Mouse (Mus musculus) hindbrain, embryonic 16.5 days (tissue): Measurements from ENCODE around the gene Cfap70. TPM values are rescaled to one million over a fixed set of nuclear protein-coding genes. Genes with fewer than 3 reads are reported as not detected.
A peak's percentile ranks its signal among the peaks of the same experiment; 100 is the strongest.

ENCODE experiments used
- ATAC-seq: fragments of 200-750 bp; cut with Nextera tagmentation; 2 replicates; pipeline ENCODE4 v1.8.0; 2017; ENCODE audit warnings: moderate TSS enrichment, moderate library complexity
- H3K27ac ChIP-seq: fragments of 300-500 bp; sonication (generic); 2 replicates; pipeline ENCODE4 v1.5.1; 2014; ENCODE audit warnings: low read depth, mild to moderate bottlenecking, control low read depth, low read length, moderate library complexity
- H3K27me3 ChIP-seq: fragments of 300-500 bp; sonication (generic); replicated peaks from 2 replicates; pipeline ENCODE4 v1.6.1; 2014; ENCODE audit warnings: low read length; ENCODE audit not compliant: control insufficient read depth, insufficient read depth
- H3K36me3 ChIP-seq: fragments of 300-500 bp; sonication (generic); 2 replicates; pipeline ENCODE4 v1.6.1; 2014; ENCODE audit warnings: mild to moderate bottlenecking, low read length, moderate library complexity, mixed read lengths; ENCODE audit not compliant: control insufficient read depth, insufficient read depth
- H3K4me1 ChIP-seq: fragments of 300-500 bp; sonication (generic); 2 replicates; pipeline ENCODE4 v1.6.1; 2014; ENCODE audit warnings: low read depth, low read length; ENCODE audit not compliant: control insufficient read depth, insufficient read depth
- H3K4me2 ChIP-seq: fragments of 300-500 bp; sonication (generic); 2 replicates; pipeline ENCODE4 v1.6.1; 2014; ENCODE audit warnings: mild to moderate bottlenecking, low read length, control low read depth, moderate library complexity
- H3K4me3 ChIP-seq: fragments of 300-500 bp; sonication (generic); 2 replicates; pipeline ENCODE4 v1.5.1; 2014; ENCODE audit warnings: mild to moderate bottlenecking, low read length, control low read depth, moderate library complexity
- H3K9ac ChIP-seq: fragments of 300-500 bp; sonication (generic); 2 replicates; pipeline ENCODE4 v1.6.1; 2014; ENCODE audit warnings: low read depth, mild to moderate bottlenecking, control low read depth, low read length, moderate library complexity
- H3K9me3 ChIP-seq: fragments of 300-500 bp; sonication (generic); 2 replicates; pipeline ENCODE4 v1.6.1; 2014; ENCODE audit warnings: mild to moderate bottlenecking, low read length, moderate library complexity; ENCODE audit not compliant: control insufficient read depth
- WGBS: fragments of 180-500 bp; shearing (Covaris S2); extraction: QIAGEN DNeasy Blood & Tissue Kit; methylation state at CpG from one replicate; pipeline ENCODE4 v1.1.7; 2014; 5-methylcytosine and 5-hydroxymethylcytosine counted together
- polyA plus RNA-seq: library from polyadenylated mRNA; unstranded; fragments of >200 nt; fragmentation: Nextera tagmentation; extraction: Ambion mirVana; gene quantifications from 2 replicates; pipeline ENCODE4 v1.2.1, GENCODE M21; 2015

The Cfap70 gene
- polyA plus RNA-seq, 1 experiment from 2014 or later = 1.9 TPM

DNA sequence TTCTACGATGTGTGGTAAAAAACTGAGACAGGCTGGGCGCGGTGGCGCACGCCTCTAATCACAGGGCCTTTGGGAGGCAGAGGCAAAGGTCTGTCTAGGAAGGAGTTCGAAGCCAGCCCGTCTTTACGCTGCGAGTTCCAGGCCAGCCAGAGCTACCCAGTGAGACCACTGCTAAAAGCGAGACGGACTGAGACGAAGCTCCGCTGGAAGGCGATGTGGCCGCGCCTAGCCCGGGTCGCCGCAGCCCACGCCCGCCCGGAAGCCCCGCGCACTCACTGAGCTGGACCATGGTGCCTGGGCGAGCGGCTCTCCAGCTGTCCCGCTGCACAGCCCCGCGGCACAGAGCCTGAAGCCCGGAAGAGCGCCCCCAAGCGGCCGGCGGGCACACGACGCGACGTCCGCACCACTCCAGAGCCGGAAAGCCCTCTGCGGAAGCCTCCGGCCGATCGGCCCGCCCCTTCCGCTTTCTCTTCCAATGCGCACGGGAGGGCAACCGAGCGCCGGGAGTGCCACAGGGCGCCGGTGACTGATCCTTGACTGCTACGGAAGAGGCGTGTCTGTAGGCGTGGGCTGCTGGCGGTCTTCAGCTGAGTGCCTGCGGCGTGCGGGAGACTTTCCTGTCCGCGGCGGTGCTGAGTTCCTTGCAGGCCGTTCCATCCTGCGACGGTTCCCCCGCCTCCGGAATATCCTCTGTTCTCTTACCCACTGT lies 58.7 kb downstream of the Cfap70 start, which contains the start of gene Mrps16:
Mrps16 (minus strand) TSS at position 430 of the 709 bp plus-strand sequence.
- H3K27me3 ChIP-seq = no peaks in the 10 kb centered on the region
- peak; percentile 97 for ATAC-seq
- peak within 1 kb of the TSS; percentile 88 for H3K9ac ChIP-seq
- WGBS = under 1% methylated on average over 57 of the region's 68 CpGs
- H3K4me2 ChIP-seq = peak within 1 kb of the TSS; percentile 66
- peak within 1 kb of the TSS; percentile 78 for H3K27ac ChIP-seq
- H3K9me3 ChIP-seq = no peaks in the 10 kb centered on the region
- peak within 1 kb of the TSS; percentile 66 for H3K4me3 ChIP-seq
- peaks cover 13% of the 10 kb centered on the region for H3K4me1 ChIP-seq
- peaks cover 11% of the 10 kb centered on the region for H3K36me3 ChIP-seq

DNA sequence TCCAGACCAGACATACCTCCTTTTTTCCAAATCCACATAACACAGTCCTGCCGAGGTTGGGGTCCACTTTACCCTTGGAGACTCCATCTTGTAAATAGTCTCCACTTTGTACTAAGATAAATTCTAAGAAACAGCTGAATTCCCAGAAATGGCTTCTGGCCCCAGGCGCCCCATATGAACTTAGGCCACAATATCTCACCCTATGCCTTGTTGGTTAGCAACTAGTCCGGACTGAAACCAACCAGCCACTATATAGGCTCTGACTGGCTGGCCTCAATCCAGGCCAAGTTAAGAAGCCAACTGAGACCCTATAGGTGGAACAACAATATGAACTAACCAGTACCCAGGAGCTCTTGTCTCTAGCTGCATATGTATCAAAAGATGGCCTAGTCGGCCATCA lies 59.7 kb downstream of the Cfap70 start:
- H3K4me3 ChIP-seq = no peak overlapping the region
- H3K27me3 ChIP-seq = no peaks in the 10 kb centered on the region
- no peak for ATAC-seq
- peak overlapping the region; percentile 66 for H3K4me2 ChIP-seq
- WGBS = 86% methylated on average over 3 of the region's 4 CpGs
- peaks cover 11% of the 10 kb centered on the region for H3K36me3 ChIP-seq
- H3K9me3 ChIP-seq = no peaks in the 10 kb centered on the region
- H3K27ac ChIP-seq = no peak overlapping the region
- H3K4me1 ChIP-seq = peaks cover 22% of the 10 kb centered on the region
- H3K9ac ChIP-seq = no peak overlapping the region

DNA sequence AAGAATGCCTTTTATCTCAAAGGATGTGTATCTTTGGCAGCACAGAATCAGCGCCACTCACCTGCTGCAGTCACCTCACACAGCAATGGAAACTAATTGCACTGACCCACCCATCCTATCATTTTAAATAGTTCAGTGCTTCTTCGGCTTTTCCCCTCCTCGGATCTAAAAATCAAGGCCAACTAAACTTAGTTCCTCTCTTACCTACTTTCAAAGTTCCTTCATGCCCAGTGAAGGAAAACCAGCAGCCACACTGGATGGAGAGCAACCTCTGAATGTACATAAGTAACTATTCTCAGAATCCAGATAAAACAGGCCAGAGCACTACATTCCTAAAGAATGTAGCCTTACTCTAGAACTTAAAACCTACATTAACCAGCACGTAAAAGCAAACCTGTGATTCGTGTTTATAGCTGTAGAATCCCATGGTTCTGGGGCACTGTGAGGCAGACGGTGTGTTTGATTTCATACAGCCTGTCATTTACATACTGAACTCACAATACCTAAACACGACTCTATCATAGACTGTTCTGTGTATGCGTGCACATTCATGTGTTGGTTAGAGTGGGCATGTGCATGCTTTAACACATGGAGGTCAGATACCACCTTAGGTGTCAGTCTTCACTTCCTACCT lies 62.5 kb downstream of the Cfap70 start:
- Histone ChIP-seq H3K4me2 (peak overlapping the region; percentile 91), H3K27ac (no peak overlapping the region; the same call in 1 of the 2 replicates), H3K9ac (peak overlapping the region; percentile 82), H3K9me3 (no peaks in the 10 kb centered on the region), H3K4me3 (peak overlapping the region; percentile 91), H3K27me3 (no peaks in the 10 kb centered on the region), H3K4me1 (peaks cover 35% of the 10 kb centered on the region), H3K36me3 (peaks cover 16% of the 10 kb centered on the region)
- 92% methylated on average over 8 of the region's 8 CpGs for WGBS
- ATAC-seq = no peak

DNA sequence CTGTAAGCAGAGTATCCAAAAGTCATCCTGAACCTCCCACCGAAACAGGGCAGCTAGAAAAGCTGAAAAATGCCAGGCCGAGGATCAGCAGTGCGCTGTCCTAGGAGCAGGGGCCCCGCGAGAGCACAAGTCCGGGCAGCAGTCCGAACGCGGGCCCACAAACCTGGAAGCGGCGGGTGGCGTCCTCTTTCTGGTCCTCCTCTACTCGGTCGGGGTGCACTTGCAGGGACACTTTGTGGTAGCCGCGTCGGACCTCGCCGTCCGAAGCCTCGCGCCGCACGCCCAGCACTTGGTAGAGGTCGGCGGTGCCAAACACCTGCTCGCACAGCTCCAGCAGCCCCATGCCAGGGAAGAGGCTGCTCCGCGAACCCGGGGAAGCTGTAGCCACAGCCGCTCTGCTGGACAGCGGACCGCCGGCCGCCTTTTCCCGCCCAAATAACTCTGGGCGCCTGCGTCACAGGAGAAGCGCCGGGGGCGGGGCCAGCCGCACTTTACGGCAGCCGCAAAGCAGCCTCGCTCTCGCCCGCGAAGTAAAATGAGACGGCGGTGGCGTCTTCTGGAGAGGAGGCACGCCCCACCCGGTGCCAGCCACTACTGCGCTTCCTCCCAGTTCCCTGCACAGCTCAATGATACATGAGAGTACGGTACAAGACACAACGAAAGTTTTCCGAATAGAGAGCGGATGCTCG lies 63.4 kb downstream of the Cfap70 start, which contains the start of gene Dnajc9:
Dnajc9 (minus strand) TSS at position 470 of the 689 bp plus-strand sequence.
- WGBS = under 1% methylated on average over 49 of the region's 59 CpGs
- Histone ChIP-seq H3K4me2 (peak within 1 kb of the TSS; percentile 91), H3K27ac (peak within 1 kb of the TSS; percentile 87), H3K4me3 (peak within 1 kb of the TSS; percentile 91), H3K9me3 (no peaks in the 10 kb centered on the region), H3K27me3 (no peaks in the 10 kb centered on the region), H3K4me1 (peaks cover 32% of the 10 kb centered on the region), H3K9ac (peak within 1 kb of the TSS; percentile 82), H3K36me3 (peaks cover 18% of the 10 kb centered on the region)
- peak; percentile 73 for ATAC-seq

DNA sequence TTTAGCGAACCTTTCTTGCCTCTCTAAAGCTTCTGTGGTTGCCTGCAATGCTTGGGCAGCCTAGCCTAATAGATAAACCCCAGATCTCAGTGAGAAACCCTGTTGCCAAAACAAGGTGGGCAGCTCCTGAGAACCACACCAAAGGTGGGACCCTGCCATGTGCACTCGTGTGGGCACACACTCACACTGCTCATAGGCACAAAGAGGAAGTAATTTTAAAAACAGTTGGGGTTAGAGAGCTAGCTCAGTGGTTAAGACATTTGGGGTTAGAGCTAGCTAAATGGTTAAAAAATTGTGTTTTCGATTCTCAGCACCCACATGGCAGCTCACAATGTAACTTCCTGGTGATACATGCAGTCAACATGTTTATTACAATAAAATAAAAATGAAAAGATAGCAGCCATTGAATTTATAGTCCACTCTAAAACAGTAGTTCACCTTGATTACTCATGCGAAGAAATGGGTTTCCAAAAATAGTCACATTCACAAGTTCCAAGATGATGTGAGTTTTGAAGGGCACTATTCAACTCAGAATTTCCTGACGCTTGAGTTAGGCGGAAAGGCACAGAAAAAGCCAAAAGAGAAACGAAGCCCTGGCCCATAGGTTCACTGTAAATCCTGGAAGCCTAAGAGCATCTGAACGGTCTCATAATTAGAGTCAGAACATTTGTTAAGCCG lies 72.1 kb downstream of the Cfap70 start:
- Histone ChIP-seq H3K4me2 (no peak overlapping the region), H3K27ac (no peak overlapping the region), H3K4me3 (no peak overlapping the region), H3K4me1 (no peaks in the 10 kb centered on the region), H3K36me3 (peaks cover 25% of the 10 kb centered on the region), H3K9ac (no peak overlapping the region), H3K27me3 (no peaks in the 10 kb centered on the region), H3K9me3 (no peaks in the 10 kb centered on the region)
- 92% methylated on average over 9 of the region's 9 CpGs for WGBS
- no peak for ATAC-seq

DNA sequence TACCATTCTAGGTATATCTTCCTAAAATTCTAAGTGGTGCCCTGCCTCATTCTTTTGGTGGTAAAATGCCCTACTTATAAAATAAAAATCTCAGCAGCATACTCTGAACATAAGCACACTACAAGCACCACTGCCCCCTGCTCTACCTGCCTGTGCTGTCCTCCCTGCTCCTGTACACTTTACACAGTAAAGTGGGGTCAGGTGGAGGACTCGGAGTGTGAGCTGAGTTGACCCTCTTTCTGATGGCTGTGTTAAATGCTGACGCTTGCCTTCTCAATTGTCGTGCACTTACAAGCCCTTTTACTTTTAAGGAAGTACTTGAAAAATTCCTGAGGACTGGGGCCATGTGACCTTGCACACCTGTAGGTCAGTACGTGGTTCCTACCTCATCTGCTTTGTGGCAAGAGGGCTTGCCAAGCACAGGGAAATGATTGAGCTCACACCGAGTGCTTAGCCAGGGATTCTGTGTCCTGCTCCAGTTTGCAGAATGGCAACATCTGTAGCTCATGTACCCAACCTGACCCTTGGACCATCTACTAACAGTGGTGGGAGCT lies 72.9 kb downstream of the Cfap70 start:
- Histone ChIP-seq H3K9me3 (no peaks in the 10 kb centered on the region), H3K36me3 (peaks cover 28% of the 10 kb centered on the region), H3K9ac (no peak overlapping the region), H3K4me2 (no peak overlapping the region), H3K4me3 (no peak overlapping the region), H3K4me1 (no peaks in the 10 kb centered on the region), H3K27me3 (no peaks in the 10 kb centered on the region), H3K27ac (no peak overlapping the region)
- 97% methylated on average over 5 of the region's 5 CpGs for WGBS
- no peak for ATAC-seq

DNA sequence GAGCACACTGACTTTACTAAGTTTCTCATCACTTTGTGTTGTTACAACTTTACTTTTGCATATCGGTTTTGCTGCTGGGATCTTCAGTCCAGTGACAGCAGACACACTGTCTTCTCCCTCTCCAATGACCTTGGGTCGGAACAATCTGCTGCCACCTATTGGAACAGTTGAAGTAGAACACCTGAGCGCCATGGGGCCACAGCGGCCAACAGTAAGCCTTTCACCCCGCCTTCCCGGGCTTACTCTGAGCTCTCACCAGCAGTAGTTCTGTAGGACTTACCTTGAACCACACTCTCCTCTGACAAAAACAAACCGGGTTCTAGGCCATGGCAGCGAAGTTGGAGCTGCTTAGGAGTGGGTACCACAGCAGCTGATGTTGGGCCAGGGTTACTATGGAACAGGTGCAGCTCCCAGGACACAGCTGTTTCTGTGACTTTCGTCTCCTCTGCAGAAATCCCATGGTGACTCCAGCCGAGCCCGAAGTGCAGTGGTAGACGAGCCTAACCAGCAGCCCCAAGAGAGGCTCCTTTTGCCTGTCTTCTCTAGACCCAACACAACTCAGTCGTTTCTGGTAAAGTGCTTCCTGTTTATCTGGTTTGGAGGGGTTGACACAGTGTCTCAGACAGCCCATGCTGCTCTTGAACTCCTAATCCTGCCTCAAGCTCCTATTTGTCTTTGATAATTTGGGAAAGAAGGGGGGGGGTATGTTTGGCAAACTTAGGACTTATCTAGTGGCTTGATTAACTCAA lies 73.5 kb downstream of the Cfap70 start:
- 37% methylated on average over 13 of the region's 13 CpGs for WGBS
- no peaks in the 10 kb centered on the region for H3K4me1 ChIP-seq
- no peaks in the 10 kb centered on the region for H3K27me3 ChIP-seq
- H3K4me2 ChIP-seq = no peak overlapping the region
- 0 out of 2 replicates have a peak, but pooled peaks have one; percentile 42 for ATAC-seq
- no peaks in the 10 kb centered on the region for H3K9me3 ChIP-seq
- peaks cover 27% of the 10 kb centered on the region for H3K36me3 ChIP-seq
- no peak overlapping the region for H3K27ac ChIP-seq
- no peak overlapping the region for H3K9ac ChIP-seq
- no peak overlapping the region for H3K4me3 ChIP-seq

DNA sequence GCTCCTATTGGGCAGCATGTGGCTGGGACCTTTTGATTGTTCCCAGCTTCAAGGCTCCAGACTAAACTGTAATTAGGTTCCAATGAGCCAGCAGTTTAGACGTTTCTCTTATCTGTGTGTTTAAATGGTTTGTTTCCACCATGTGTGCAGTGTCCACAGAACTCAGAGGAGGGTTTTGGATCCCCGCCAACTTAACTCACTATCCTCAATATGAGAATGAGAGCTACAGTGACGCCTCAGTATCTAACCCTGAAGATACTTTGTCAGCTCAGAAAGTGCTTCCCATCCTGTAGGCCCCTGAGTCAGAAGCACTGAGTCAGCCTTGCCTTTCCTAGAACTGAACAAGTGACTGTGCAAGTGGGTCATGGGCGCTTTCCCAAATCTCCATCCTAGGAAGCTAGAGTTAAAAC lies 74.9 kb downstream of the Cfap70 start:
- no peaks in the 10 kb centered on the region for H3K9me3 ChIP-seq
- no peak overlapping the region for H3K27ac ChIP-seq
- no peak overlapping the region for H3K4me3 ChIP-seq
- H3K27me3 ChIP-seq = no peaks in the 10 kb centered on the region
- H3K9ac ChIP-seq = no peak overlapping the region
- peaks cover 25% of the 10 kb centered on the region for H3K36me3 ChIP-seq
- no peak overlapping the region for H3K4me2 ChIP-seq
- no peak for ATAC-seq
- 89% methylated on average over 4 of the region's 4 CpGs for WGBS
- H3K4me1 ChIP-seq = no peaks in the 10 kb centered on the region
